Mouse (Mus musculus) liver, postnatal 0 days (tissue): ENCODE data around the gene Poll.

Experiments
- CTCF ChIP-seq: sonication (generic); IDR thresholded peaks from 2 replicates; pipeline ENCODE4 v1.5.1; 2016; ENCODE audit warnings: antibody characterized with exemption, low read depth
- EP300 ChIP-seq: IDR thresholded peaks from 2 replicates; pipeline ENCODE4 v1.6.1; 2016; ENCODE audit warnings: antibody characterized with exemption, low read depth, mild to moderate bottlenecking

- TF ChIP-seq EP300 (no peak), CTCF (no peak)
Observed at GRCm38 (mm10) chr19:45567367-45567766, 7.0 kb upstream of the Poll start.
